Mouse (Mus musculus) forebrain, embryonic 10.5 days (tissue): ENCODE measurements around the gene Atp8a2. TPM values are rescaled to one million over a fixed set of nuclear protein-coding genes. Genes with fewer than 3 reads are reported as not detected.
A peak's percentile ranks its signal among the peaks of the same experiment; 100 is the strongest.

Experiments
- DNase-seq: peaks from one replicate; pipeline ENCODE4 v3.0.0-alpha.2; 2017; ENCODE audit warnings: low spot score; ENCODE audit errors: extremely low spot score
- H3K27ac ChIP-seq: fragments of 300-500 bp; sonication (generic); 2 replicates; pipeline ENCODE4 v1.5.1; 2016; ENCODE audit warnings: mild to moderate bottlenecking
- H3K27me3 ChIP-seq: fragments of 300-500 bp; sonication (generic); 2 replicates; pipeline ENCODE4 v1.6.1; 2016; ENCODE audit warnings: mild to moderate bottlenecking; ENCODE audit not compliant: poor library complexity, severe bottlenecking
- H3K36me3 ChIP-seq: fragments of 300-500 bp; sonication (generic); replicated peaks from 2 replicates; pipeline ENCODE4 v1.6.1; 2016; ENCODE audit warnings: mild to moderate bottlenecking, moderate library complexity
- H3K4me1 ChIP-seq: fragments of 300-500 bp; sonication (generic); 2 replicates; pipeline ENCODE4 v1.6.1; 2016
- H3K4me3 ChIP-seq: fragments of 300-500 bp; sonication (generic); 2 replicates; pipeline ENCODE4 v1.5.1; 2016; ENCODE audit warnings: mild to moderate bottlenecking, moderate library complexity
- H3K9me3 ChIP-seq: fragments of 300-500 bp; sonication (generic); 2 replicates; pipeline ENCODE4 v1.6.1; 2016; ENCODE audit warnings: mild to moderate bottlenecking, moderate library complexity
- WGBS: fragments of 180-500 bp; shearing (Covaris S2); methylation state at CpG from one replicate; pipeline ENCODE4 v1.1.7; 2016; 5-methylcytosine and 5-hydroxymethylcytosine counted together
- polyA plus RNA-seq: library from polyadenylated mRNA; unstranded; fragments of >200 nt; fragmentation: Nextera tagmentation; extraction: Ambion mirVana; gene quantifications from 2 replicates; pipeline ENCODE4 v1.2.1, GENCODE M21; 2016

The Atp8a2 gene
- polyA plus RNA-seq, 1 experiment from 2014 or later: 2.8 TPM

DNA sequence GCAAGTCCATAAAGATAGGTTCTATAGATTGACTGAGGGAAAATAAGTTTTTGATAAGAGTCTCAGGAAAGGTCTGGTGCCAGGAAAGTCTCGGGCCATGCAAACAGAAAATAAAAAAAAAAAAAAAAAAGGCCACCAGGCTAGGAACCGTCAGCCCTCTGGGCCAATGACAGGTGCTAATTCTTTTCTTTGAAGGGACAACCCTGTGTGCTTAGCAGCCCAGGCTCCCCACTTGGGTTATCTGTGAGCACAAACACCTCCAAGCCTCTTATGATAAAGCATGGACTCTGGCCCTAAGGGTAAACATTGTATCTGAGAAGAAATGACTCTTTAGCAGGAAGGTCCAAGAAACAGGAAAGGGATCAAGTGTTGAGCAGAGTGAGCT, 18.4 kb downstream of the Atp8a2 start:
- no peak for DNase-seq
- Histone ChIP-seq H3K27me3 (peaks cover 63% of the 10 kb centered on the region), H3K27ac (no peak overlapping the region)

GRCm38 (mm10) chr14:60177614-60178570, 19.1 kb downstream of the Atp8a2 start:
- WGBS: 20% methylated on average over 36 of the region's 37 CpGs

More for the DNA sequence above, 18.4 kb downstream of the Atp8a2 start:
- Histone ChIP-seq H3K9me3 (no peaks in the 10 kb centered on the region), H3K4me3 (no peak overlapping the region), H3K36me3 (no peaks in the 10 kb centered on the region), H3K4me1 (peaks cover 17% of the 10 kb centered on the region)
- 49% methylated on average over 2 of the region's 2 CpGs for WGBS

DNA sequence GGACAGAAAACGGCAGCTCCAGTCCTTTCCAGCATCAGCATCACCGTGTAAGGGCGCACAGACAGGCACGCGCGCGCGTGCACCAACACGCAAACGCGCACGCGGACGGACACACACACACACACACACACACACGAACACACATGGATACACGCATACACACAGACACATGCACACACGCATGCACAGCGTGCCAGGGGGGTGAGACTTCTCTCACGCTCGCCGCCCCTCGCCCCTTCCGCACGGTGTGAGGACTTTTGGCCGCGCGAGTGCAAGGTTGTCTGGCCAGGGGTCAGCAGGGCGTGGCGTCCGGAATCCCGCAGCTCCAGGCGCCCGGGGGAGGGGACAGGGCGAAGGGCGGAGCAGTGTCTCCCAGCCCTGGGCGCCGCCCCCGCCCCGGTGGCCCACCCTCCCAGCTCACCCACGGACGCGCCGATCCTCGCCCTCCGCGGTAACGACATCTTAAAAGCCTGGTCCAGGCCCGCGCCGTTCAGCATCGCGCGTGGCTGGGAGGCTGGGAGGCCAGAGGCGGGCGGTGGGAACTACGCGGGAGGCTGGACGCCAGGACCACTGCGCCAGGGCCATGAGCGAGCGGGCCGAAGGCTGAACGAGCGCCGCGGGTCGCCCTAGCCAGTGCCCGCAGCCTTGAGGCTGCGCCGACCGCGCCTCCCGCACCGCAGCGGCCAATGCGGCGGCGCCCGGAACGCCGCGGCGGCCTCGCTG, 19.9 kb downstream of the Atp8a2 start:
- Histone ChIP-seq H3K4me3 (peak overlapping the region; percentile 64), H3K27me3 (peaks cover 63% of the 10 kb centered on the region), H3K4me1 (peaks cover 27% of the 10 kb centered on the region), H3K36me3 (no peaks in the 10 kb centered on the region), H3K27ac (peak overlapping the region; percentile 76), H3K9me3 (no peaks in the 10 kb centered on the region)
- 1% methylated on average over 84 of the region's 84 CpGs for WGBS
- peak; percentile 44 for DNase-seq

More at GRCm38 (mm10) chr14:60177614-60178570, 19.1 kb downstream of the Atp8a2 start:
- Histone ChIP-seq H3K27ac (peak overlapping the region; percentile 76), H3K36me3 (no peaks in the 10 kb centered on the region), H3K9me3 (no peaks in the 10 kb centered on the region), H3K27me3 (peaks cover 63% of the 10 kb centered on the region), H3K4me1 (peaks cover 19% of the 10 kb centered on the region), H3K4me3 (peak overlapping the region; percentile 64)
- DNase-seq: peak; percentile 34

DNA sequence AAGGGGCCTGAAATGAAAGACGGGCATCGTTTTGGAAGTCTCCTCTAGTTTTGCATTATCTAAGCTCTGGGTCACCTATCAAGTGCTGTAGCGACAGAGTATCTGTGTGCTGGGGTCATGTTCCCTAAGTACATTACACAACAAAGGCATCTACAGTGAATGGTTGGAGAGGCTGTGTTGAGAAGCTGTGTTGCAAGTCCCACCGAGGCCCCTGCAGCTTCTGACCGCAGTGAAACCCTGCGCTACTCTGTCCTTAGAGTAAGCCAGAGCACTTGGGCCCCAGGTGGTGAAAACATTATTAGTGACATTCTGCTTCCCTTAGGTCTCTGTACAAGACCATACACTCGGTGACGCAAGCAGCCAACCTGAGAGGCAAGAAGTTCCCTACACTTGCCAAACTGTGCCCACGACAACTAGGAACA, 20.5 kb downstream of the Atp8a2 start:
- Histone ChIP-seq H3K36me3 (no peaks in the 10 kb centered on the region), H3K27me3 (peaks cover 63% of the 10 kb centered on the region), H3K4me1 (peaks cover 27% of the 10 kb centered on the region), H3K9me3 (no peaks in the 10 kb centered on the region), H3K4me3 (peak overlapping the region; percentile 64), H3K27ac (no peak overlapping the region)
- 33% methylated on average over 9 of the region's 9 CpGs for WGBS
- DNase-seq: no peak

- DNase-seq: no peak
- H3K36me3 ChIP-seq: no peaks in the 10 kb centered on the region
- peaks cover 37% of the 10 kb centered on the region for H3K27me3 ChIP-seq
- H3K27ac ChIP-seq: no peak overlapping the region
- H3K9me3 ChIP-seq: no peaks in the 10 kb centered on the region
- H3K4me3 ChIP-seq: no peak overlapping the region
- peaks cover 21% of the 10 kb centered on the region for H3K4me1 ChIP-seq
- WGBS: 74% methylated on average over 12 of the region's 12 CpGs
These were observed 24.5 kb downstream of the Atp8a2 start for GRCm38 (mm10) chr14:60172286-60173055.

DNA sequence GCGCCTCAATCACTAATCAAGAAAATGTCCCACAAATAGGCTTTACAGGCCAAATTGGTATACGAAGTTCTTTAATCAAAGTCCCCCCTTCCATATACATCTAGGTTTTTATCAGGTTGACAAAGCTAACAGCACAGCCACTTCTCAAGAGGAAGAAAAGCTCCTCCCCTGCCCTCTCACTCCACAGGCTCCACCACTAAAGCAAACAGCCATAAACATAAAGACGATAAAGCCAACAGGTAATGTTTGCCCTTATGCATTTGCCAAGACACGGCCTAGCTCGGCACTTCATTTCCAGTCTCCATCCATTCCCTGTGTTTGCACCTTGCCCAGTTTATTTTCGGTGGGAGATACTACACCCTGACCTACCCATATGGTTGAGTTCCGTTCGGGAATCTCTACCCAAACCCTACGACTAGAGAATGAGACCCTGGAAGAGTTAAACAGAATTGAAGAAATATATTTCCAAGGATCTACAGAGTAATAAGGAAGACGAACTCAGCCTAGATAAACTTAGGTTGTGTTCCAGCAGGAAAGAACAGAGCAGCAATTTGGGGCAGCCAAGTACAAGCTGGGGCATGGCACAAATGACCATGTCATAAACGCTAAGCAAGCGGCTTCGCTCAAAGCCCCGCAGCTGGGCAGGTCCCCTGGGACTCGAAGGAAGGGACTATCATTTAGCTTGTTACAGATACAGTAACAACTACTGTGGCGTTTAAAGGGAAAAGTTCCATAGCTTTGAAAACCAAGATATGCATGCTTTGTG, 26.0 kb downstream of the Atp8a2 start:
- Histone ChIP-seq H3K4me3 (no peak overlapping the region), H3K9me3 (no peaks in the 10 kb centered on the region), H3K27ac (no peak overlapping the region), H3K36me3 (no peaks in the 10 kb centered on the region), H3K27me3 (peaks cover 24% of the 10 kb centered on the region), H3K4me1 (peaks cover 10% of the 10 kb centered on the region)
- DNase-seq: no peak
- WGBS: 92% methylated on average over 16 of the region's 16 CpGs

DNA sequence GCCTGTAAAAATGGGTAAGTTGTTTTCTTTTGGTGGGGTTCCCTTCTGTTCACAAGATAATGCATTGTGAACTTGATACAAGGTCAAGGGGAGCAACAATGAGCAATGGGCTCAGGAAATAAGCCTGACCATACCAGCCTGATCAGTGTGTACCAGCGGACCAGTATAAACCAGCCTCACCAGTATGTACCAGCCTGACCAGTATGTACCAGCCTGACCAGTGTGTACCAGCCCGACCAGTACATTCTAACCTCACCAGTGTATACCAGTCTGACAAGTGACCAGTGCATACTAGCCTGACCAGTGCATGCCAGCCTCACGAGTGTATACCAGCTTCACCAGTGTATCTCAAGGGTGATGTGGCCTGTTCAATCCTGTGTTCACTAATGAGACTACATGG, 33.6 kb downstream of the Atp8a2 start:
- Histone ChIP-seq H3K27ac (no peak overlapping the region), H3K9me3 (no peaks in the 10 kb centered on the region), H3K36me3 (no peaks in the 10 kb centered on the region), H3K27me3 (no peaks in the 10 kb centered on the region), H3K4me3 (no peak overlapping the region), H3K4me1 (no peaks in the 10 kb centered on the region)
- no peak for DNase-seq
- WGBS: 92% methylated on average over 3 of the region's 3 CpGs

DNA sequence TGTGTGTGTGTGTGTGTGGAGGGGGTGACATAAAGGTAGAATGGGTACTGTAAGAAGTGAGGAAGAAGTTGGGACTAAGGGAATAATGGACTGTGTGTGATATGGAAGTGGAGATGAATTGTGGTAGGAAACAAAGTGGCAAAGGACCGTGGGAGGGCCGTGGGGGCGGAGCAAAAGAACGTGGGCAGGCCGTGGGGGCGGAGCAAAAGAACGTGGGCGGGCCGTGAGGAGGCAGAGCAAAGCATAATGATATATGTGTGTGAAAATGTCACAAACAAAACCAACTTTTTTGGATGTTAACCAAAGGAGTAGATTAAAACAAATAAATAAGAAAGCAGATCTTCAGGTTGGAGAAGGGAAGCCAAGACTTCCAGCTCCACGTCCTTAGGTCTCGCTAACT, 44.6 kb downstream of the Atp8a2 start:
- Histone ChIP-seq H3K27ac (no peak overlapping the region), H3K9me3 (no peaks in the 10 kb centered on the region), H3K4me1 (0 out of 2 replicates have a peak, but pooled peaks cover 2% of the 10 kb centered on the region), H3K4me3 (no peak overlapping the region), H3K27me3 (no peaks in the 10 kb centered on the region), H3K36me3 (no peaks in the 10 kb centered on the region)
- no peak for DNase-seq
- WGBS: 83% methylated on average over 11 of the region's 11 CpGs

- no peaks in the 10 kb centered on the region for H3K36me3 ChIP-seq
- DNase-seq: no peak
- H3K4me3 ChIP-seq: no peak overlapping the region
- H3K27me3 ChIP-seq: no peaks in the 10 kb centered on the region
- WGBS: 62% methylated on average over 3 of the region's 3 CpGs
- no peak overlapping the region for H3K27ac ChIP-seq
- H3K4me1 ChIP-seq: 0 out of 2 replicates have a peak, but pooled peaks cover 2% of the 10 kb centered on the region
- H3K9me3 ChIP-seq: no peaks in the 10 kb centered on the region
These were observed 48.1 kb downstream of the Atp8a2 start for GRCm38 (mm10) chr14:60148893-60149292.

DNA sequence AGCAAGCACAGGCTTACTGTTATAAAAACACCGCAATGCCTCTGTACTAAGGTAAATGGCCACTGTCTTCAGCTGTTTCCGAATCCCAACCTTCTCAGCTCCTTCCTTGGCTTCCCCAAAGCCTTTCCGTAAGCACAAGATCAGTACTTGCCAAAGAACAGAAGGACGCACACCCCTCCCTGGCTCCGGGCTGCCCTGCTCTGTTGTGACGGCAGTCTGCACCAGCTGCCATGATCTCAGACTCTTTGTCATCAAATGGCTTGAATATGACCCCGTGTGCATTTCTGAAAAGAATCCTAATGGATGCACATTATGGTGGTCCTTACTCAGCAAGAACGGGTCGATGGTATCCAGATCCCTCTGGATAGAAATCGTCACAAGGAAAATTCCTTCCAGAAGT, 53.7 kb downstream of the Atp8a2 start:
- Histone ChIP-seq H3K9me3 (no peaks in the 10 kb centered on the region), H3K36me3 (no peaks in the 10 kb centered on the region), H3K27me3 (no peaks in the 10 kb centered on the region), H3K4me3 (no peak overlapping the region), H3K27ac (no peak overlapping the region), H3K4me1 (no peaks in the 10 kb centered on the region)
- no peak for DNase-seq
- WGBS: 93% methylated on average over 10 of the region's 10 CpGs

- Histone ChIP-seq H3K4me3 (no peak overlapping the region), H3K9me3 (no peaks in the 10 kb centered on the region), H3K27me3 (no peaks in the 10 kb centered on the region), H3K27ac (no peak overlapping the region), H3K36me3 (no peaks in the 10 kb centered on the region), H3K4me1 (no peaks in the 10 kb centered on the region)
- 90% methylated on average over 4 of the region's 4 CpGs for WGBS
- no peak for DNase-seq
These were observed 58.6 kb downstream of the Atp8a2 start for GRCm38 (mm10) chr14:60138339-60138738.

DNA sequence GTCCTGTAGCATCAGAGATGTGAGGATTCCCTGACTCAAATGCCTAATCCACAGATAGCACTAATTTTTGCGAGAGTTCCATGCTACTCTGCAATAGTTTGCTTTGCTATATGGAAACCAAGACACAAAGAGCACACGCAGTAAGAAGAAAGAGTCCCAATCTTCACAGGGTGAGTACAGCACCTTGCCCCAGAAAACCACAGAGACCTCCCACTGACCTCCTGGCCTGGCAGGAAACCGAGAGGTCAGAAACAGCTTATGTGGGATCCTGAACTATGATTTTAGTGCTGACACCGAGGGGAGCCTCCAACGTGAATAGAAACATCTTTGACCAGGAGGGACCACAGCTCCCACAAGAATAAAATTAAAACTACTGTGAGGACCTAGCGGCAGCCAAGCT, 59.2 kb downstream of the Atp8a2 start:
- no peaks in the 10 kb centered on the region for H3K9me3 ChIP-seq
- WGBS: 85% methylated on average over 6 of the region's 6 CpGs
- DNase-seq: no peak

More for the DNA sequence above, 59.2 kb downstream of the Atp8a2 start:
- H3K36me3 ChIP-seq: no peaks in the 10 kb centered on the region
- no peak overlapping the region for H3K4me3 ChIP-seq
- no peaks in the 10 kb centered on the region for H3K27me3 ChIP-seq
- no peaks in the 10 kb centered on the region for H3K4me1 ChIP-seq
- H3K27ac ChIP-seq: no peak overlapping the region
